Mouse (Mus musculus) gastrocnemius, postnatal 36 days (tissue): ENCODE measurements at regions not wholly inside any gene's neighbourhood (a gene's known extent, or its start where the extent isn't known, plus 50 kb on each side); places are given as distances from the start of the nearest gene placed in this dataset.
A peak's percentile ranks its signal among the peaks of the same experiment; 100 is the strongest.

Source experiments
- DNase-seq, 2 experiments: peaks; one replicate each; pipeline ENCODE4 v3.0.0; 2022
- intact Hi-C: fragments of 180-260 bp; cut with DNase I; formaldehyde crosslinking; loops from one replicate; pipeline ENCODE4 v1.15.1; 2025

DNA sequence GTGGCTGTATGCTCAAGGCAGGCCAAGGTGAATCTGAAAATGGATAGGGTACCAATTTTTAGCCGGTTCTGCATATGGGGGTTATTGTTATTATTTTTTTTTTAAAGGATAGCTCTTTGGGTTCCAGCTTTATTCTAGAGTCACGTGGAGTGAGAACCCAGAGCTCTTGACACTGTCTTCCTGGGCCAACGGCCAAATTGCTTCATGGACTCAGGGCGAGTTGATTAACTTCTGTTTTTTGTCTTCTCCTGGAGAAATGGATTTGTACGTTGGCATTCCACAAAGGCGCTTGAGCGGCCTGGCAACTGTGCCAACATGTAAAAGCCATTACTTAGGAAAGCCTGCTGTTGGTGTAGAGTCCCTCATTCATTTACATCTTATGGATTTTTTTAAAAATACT lies 134.1 kb upstream of the Ubr2 start:
- intact Hi-C loops: no loop called here
- DNase-seq: no peak

DNA sequence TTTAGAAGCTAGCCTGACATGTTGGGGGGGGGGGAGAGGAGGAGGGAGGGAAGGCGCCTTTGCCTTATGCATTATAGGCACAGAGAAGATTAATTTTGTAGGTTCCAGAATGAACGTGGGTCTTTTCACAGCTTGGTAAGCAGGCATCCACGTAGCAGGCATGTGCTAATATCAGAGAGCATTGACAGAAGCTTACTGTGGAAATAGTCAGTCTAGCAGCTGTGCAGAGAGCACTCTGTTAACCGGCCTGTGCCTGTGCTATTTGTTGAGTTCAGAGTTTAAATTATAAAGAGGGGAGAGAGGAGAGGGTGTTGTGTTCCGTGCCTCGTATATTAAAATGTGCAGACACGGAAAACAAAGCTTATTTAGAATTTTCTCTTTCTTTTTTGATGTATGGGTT lies 133.5 kb upstream of the Ubr2 start:
- no peak for DNase-seq
- intact Hi-C loops: no loop called here

DNA sequence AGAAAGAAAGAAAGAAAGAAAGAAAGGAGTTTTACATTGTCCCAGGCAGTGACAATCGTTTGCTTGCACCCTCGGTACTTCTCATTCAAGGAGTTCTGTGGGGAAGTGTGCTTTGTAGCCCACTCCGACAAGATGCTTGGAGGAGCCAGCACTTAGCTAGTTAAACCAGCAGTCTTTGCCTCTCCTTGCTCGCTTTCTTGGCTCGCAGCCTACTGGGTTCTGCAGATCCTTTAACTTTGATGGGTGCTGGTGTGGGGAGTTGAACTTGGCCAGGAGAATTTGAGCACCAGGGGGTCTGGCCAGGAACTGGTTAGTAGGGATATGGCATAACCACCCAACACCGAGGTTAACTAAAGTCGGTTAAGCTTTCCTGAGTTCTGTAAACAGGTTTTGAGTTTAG lies 132.5 kb upstream of the Ubr2 start:
- intact Hi-C loops: no loop called here
- DNase-seq: no peak

DNA sequence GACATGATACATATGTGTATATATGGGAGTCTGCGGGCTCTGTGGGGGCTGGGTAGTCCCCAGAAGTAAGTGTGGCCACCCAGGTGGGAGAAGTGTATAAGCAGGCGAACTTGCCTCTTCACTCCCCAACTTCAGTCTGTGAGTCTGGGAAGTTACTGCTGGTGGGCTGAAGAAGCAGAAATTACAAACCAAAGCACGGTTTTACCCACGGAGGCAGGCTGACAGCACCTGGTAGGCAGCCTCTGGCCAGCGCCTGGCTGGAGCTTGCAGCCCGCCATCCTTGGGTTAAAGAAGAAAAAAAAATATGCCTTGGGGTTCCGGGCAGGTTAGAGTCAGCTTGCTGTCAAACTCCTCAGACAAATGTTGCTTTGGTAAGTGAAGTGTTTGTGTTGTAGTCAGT lies 131.9 kb upstream of the Ubr2 start:
- intact Hi-C loops: no loop called here
- no peak for DNase-seq

DNA sequence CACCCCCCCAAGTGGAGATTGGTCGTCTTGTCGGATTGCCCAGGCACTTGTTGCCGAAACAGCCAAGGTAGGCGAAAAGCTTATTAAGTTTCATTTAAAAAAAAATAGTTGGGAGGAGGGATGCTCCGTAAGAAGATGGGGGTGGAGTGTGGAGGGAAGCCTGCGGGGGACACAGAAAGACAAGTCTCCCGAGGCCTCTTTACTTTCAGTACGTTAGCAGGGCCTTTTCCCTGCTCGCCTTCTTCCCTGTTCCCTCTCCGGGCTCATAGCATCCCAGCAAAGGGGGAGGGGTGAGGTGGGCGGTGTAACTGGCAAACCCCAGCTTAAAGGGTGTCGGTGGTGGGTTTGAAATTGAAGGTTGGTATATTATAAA lies 131.5 kb upstream of the Ubr2 start:
- intact Hi-C loops: no loop called here
- DNase-seq: no peak

DNA sequence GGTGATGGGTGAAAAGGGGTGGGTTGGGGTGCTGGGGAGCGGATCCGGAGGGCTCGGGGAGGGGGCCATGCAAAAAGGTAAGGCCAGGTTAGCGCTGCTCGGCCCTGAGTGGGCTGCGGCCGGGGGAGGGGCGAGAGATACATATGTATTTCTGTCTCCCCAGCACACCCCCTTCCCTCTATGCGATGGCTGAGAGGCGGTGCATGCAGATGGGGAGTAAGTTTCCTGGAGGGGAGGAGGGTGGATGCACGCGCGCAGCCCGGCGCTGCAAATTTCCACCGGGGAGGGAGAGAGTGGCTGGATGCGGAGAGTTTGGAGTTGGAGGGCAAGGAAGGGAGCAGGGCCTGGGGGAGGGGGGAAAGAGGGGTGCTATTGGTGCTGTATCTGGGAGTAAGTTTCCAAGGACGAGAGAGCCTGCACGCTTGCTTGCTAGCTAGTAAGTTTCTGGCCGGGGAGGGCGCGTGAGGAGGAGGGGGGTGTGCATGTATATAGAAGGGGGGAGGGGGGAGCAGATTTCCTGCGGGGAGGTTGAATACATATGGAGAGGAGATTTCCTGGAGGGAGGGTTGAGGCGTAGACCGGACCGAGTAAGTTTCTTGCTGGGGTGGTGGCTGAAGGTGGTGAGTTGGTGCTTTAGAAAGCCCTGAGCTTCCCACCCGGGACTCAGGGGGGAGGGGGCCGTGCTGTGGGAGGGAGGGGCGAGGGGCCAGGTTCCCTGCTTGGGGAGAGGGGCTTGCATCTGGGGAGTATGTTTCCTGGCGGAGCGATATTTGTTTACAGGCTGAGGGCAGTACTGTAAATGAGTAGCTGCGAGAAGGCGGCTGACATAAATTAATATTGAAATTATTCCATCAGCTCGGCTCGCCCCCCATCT lies 130.8 kb upstream of the Ubr2 start:
- peak; percentile 14 to 55 for DNase-seq
- intact Hi-C loops: no loop called here

DNA sequence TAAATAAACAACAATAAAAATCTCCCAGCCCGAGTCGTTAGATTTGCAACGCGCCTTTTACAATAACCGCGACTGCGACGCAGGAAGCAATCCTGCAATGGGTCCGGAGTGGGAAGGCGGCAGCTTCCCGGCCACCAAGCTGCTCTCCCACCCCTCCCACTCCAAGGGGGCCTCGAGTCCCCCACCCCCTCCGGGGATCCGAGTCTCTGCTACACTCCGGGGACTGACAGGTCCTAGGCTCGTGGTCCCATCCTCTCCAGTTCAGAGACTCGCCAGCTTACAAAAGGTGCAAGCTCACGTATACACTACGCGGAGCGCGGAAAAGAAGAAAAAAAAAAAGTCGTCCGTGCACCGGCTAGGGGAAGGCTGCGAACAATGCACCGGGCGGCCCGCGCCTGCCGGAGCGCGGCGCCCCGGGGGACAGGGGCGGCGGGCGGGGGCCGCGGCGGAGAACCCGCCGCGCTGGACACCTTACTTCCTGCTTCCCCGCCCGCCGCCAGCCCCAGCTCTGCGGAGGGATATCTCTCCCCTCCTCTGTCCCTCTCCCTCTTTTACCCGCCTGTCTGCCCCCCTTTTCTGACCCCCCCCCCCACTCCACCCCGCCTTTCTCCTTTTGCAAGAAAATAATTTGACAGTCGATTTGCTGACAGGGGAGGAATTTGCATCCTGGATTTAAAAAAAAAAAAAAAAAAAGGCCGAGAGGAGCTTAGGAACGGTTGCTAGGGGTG lies 130.0 kb upstream of the Ubr2 start:
- intact Hi-C loops: no loop called here
- peak; percentile 35 to 37 for DNase-seq

DNA sequence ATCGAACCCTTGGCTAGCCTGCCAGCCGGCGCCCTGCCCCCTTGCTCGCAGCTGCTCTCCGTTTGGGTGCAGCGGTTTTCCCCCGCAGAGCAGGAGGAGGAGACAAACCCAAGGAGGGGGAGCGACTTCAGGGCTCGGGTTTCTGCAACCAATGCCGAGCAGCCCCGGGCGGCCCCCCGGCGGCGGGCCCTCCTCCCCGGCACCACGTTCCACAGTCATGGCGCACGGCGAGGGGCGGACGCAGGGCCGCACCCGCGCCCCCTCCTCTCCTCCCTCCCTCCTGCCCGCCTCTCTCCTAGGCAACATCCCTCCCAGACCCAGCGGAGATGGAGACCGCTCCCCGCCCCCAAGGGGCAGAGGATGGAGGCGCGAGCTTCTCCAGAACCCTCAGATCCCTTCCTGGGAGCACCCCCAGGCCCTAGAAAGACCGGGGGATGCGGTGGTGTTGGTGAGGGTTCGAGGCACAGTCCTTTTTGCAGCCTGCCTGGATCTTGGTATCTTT lies 129.4 kb upstream of the Ubr2 start:
- peak; percentile 80 to 87 for DNase-seq
- intact Hi-C loops: no loop called here

DNA sequence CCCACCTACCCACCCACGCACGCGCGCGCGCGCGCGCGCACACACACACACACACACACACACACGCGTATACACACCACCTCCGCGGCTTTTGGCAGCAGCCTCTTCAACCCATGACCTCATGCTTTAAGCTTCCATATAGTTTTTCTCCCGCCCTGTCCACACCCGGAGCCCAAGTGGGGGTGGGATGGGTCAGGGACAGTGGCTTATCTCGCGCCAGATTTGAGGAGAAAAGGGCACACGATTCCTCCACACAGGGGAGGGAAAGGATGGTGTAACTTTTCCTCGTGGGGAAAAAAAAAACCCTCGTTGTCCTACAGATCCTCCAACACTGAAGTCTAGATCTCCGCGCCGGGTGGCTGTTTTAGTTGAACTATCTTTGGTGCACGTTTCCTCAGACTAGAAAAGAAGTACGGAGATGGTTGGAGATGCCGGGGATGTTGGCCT lies 128.8 kb upstream of the Ubr2 start:
- DNase-seq: no peak
- intact Hi-C loops: no loop called here

DNA sequence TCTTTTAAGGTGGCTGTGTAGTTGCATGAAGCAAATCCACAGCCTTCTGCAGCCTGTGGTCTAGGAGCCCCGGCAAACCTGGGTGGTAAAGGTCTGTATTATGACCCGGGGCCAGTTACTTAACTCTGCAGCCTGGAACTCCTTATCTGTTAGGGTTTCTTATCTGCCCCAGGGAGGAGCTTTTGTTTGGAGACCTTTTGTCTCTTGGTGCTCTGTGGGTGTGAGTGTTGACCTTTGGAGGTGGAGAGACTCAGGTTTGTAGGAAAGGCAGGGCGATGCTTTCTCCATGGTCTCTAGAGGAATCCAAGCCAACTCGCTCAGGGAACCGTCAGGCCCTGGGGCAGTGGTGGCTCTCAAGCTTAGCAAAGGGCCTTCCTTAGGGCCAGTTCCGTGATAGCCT lies 127.8 kb upstream of the Ubr2 start:
- no peak for DNase-seq
- intact Hi-C loops: no loop called here

DNA sequence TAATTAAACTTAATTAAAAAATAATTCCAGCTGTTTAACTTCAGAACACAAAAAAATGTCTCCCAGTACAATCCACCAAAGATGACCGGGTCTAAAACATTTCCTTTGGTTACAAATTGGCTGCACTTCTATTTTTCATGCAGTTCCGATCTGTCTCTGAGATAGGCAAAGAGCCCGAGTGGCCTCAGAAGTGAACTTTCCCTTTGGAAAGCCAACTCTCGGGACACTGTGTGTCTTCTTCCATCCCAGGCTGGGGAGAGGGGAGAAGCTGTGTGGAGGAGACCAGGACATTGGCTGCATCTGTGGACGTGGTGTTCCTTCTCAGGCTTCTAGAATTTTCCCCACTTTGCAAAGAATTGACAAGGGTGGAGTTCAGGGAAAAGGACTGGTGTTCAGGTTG lies 125.0 kb upstream of the Ubr2 start:
- DNase-seq: no peak
- intact Hi-C loops: no loop called here

DNA sequence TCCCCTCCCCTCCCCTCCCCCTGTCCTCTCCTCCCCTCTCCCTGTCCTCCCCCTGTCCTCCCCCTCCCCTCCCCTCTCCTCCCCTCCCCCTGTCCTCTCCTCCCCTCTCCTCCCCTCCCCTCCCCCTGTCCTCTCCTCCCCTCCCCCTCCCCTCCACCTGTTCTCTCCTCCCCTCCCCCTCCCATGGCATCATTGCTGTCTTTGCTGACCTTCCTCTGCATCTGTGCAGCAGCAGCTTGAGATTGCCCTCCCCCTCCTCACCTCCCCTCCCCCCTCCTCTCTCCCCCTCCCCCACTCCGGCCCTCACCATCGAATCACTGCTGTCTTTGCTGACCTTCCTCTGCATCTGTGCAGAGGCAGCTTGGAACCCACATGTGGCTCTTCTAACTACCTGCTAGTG lies 123.4 kb upstream of the Ubr2 start:
- no peak for DNase-seq
- intact Hi-C loops: no loop called here

DNA sequence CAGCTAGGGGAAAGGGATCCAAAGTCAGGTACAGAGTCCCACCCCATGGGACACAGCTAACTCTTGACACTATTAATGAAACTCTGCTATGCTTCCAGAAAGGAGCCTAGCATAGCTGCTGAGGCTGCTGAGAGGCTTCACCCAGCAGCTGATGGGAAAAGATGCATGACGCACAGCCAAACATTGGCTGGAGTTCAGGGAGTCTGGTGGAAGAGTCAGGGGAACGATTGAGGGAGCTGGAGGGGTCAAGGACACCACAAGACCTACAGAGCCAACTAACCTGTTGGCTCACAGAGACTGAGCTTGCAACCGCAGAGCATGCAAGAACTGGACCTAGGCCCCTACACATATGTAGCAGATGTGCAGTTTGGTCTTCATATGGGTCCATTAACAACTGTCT lies 117.2 kb upstream of the Ubr2 start:
- no peak for DNase-seq
- intact Hi-C loops: no loop called here

DNA sequence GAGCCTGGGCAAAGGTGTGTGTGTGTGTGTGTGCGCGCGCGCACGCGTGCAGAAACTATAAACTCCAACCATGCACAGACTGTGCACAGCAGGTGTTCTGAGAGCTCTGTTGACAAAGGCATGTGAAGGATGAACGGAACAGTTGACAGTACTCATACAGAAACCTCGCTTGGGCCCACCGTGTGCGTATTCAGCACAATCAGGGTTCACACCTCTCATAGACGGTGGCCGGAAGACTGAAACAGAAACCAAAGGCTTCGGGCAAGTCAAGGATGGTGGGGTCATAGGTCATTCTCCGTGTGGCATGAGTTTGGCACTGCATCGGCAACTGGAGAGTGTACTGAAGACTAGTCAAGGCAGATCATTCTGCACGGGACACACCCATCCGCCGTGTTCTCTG lies 113.2 kb upstream of the Ubr2 start:
- intact Hi-C loops: no loop called here
- no peak for DNase-seq

DNA sequence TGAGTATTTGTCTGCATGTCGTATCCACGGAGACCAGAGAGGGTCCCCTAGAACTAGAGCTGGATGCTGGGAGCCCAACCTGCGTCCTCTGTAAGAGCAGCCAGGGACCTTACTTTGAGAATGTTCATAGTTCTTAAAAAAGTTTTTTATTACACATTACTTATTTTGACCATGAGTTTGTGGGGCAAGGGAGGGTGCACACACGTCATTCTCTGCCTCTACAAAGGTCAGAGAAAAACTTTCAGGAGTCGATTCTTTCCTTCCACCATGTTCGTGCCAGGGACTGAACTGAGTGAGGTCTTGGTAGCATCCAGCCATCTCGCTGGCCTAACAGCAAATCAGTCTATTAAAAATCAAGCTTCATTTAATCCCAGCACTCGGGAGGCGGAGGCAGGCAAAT lies 111.9 kb upstream of the Ubr2 start:
- intact Hi-C loops: no loop called here
- DNase-seq: no peak

DNA sequence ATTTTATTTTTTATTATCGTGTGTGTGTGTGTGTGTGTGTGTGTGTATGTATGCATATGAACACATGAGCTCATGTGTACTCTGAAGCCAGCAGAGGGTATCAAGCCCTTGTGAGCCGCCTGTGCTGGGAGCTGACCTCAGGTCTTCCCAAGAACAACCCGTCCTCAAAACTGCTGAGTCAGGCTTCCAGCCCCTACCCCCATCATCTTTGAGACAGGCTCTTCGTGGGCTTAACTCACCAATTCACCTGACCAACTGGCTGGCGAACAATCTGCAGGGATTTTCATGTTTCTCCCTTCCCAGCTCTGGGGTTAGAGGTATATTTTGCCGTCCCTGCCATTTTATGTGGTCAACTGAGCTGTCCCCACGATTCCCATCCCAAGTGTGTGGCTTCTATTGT lies 107.7 kb upstream of the Ubr2 start:
- intact Hi-C loops: no loop called here
- no peak for DNase-seq

DNA sequence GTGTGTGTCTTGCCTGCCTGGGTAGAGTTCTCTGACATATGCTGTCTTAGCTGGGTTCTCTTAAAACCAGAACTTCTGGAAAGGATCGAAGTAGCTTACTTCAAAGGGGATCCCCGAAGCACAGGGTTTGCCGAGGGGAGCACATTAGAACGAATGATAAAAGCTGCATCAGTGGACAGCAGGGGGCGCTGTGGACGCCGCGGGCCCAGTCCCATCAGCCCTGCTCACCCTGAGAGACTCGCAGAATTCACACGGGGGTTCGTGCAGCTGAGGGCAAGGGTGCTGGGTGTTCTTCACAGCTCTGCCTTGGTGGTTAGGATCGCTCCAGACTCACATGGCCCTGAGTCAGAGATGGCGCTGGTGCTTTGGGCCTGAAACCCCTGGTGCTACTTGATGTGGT lies 105.4 kb upstream of the Ubr2 start:
- intact Hi-C loops: no loop called here
- DNase-seq: no peak

DNA sequence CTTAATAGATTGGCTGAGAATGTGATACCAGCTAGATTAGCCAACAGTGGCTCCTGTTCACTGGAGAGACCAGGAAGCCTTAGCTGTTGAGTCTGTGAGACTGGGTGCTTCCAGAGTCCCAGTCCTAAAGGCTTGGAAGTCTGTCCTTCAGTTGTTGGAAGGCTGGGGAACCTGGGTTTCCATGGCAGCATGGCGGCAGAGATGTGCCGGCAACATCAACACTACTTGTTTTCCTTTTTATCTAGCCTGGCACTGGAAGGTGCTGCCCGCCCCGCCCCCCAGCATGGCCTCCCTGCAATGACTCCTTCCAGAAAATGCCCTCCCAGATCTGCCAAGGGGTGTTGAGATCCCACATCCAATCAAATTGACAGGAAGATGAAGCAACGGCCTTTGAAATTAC lies 104.8 kb upstream of the Ubr2 start:
- no peak for DNase-seq

DNA sequence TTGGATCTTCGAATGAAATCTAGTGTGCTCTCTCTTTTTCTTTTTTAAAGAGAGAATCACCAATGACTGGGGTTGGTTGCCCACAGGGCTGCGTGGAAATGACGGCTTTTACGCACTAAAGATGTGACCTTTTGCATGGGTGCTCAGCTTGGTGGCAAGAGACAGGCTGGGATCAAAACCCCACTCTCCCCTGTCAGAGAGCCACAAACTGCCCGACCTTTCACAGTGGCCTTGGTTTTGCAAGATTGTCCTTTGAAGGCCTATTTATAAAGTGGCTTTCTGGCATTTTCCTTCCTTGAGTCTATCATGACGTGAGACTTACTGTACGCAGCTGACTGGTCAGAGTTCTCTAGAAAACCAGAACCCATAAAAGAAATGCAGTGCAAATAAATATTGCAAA lies 104.4 kb upstream of the Ubr2 start:
- DNase-seq: no peak
- intact Hi-C loops: no loop called here

More for the DNA sequence above, 104.8 kb upstream of the Ubr2 start:
- intact Hi-C loops: no loop called here

DNA sequence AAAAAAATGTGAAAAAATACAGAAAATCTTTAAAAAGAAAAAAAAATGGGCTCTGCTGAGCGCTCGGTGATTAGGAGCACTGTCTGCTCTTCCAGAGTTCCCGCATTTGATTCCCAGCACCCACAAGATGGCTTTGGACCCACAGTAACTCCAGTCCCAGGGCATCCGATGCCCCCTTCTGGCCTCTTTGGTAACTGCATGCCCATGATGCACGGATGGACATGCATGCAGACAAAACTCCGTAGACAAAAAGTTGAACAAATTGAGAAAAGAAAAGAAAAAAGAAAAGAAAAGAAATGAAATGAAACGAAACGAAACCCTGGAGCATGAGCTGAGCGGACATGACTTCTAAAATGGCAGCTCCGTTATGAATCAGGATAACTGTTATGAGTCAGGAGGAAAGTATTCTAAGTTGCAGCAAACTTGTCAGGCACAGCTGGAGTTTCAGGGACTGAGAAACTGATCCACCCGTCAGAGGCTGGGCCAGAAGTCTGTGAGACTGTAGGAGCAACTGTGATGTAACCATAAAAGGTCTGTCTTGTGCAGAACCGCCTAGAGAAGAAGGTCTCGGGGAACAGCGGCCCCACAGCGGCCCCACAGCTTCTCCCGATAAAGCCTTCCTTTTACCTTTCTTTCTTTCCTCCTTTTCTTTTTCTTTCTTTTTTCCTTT lies 102.3 kb upstream of the Ubr2 start:
- intact Hi-C loops: no loop called here
- DNase-seq: no peak

DNA sequence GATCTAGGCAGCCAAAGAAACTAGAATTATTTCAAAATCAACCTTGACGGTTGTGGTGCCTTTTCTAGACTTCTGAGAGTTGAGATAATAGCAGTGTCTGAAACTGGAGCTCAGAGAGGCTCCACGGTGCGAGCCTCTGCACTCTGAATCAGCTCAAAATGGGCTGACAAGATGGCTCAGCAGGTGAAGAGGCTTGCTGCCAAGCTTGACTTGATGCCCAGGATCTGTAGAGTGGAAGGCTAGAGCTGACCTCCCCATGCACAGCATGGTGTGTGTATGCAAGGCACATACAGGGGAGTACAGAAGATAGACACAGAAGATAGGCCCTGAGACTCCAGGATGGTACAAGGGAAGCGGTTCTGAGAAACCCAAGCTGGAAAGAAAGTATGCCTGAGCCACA lies 100.5 kb upstream of the Ubr2 start:
- intact Hi-C loops: no loop called here
- DNase-seq: no peak

DNA sequence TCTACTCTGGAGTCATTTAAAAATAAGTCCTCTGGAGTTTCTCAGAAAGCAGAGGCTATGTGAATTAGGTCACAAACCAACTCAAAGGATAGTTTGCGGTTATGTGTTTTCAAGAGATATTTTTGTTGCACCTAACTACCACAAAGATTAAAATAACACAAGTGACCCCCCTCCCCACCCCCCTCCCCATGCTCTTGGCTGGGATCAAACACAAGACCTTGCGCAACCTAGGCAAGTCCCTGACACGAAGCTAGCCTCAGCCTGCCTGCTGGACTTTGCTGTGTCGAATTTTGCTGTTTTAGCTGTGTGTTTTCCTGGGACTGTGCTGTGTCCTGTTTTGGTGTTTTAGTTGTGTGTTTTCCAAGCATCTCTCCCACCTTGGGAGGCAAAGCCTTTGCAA lies 94.0 kb upstream of the Ubr2 start:
- intact Hi-C loops: no loop called here
- no peak for DNase-seq
